Mouse (Mus musculus): ENCODE measurements around the gene Hmx2. TPM values are rescaled to one million over a fixed set of nuclear protein-coding genes. Genes with fewer than 3 reads are reported as not detected.

Hmx2 gene
- total and polyA plus RNA-seq, 2 experiments from 2014 or later = 0.45 to 1.3 TPM

DNA sequence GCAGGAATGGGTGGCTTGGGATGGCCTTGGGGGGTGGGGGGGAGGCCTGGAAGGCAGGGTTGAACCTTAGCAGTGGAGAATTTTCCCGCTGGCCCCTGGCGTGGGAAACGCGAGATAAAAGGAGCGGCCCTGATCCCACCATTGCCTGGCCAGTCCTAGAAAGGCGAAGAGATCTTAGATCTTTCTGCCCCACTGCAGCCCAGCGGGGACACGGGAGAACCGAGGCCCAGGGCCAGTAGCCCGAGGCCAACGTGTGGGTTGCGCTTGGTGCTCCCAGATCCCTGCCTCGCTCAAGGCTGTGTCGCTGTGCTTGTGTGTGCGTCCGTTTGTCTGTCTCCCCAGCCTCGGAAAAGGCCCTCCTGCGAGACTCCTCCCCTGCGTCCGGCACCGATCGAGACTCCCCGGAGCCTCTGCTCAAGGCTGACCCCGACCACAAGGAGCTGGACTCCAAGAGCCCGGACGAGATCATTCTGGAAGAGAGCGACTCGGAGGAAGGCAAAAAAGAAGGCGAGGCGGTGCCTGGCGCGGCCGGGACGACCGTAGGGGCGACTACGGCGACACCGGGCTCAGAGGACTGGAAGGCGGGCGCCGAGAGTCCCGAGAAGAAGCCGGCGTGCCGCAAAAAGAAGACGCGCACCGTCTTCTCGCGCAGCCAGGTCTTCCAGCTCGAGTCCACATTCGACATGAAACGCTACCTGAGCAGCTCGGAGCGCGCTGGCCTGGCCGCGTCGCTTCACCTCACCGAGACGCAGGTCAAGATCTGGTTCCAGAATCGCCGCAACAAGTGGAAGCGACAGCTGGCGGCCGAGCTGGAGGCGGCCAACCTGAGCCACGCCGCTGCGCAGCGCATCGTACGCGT lies 4.7 kb upstream of the Hmx2 start:
- TF ChIP-seq CTCF (IDR thresholded peaks at IDR 0.05; ENCODE audit: low read depth) = no peak
- ATAC-seq = no peak
- Histone ChIP-seq H3K9ac (no peak overlapping the region), H3K4me2 (ENCODE audit: low read depth) (no peak overlapping the region), H3K4me1 (ENCODE audit: insufficient read depth) (no peaks in the 10 kb centered on the region), H3K9me3 (ENCODE audit: low read length) (no peaks in the 10 kb centered on the region), H3K27ac (ENCODE audit: low read depth, low read length) (no peak overlapping the region), H3K4me3 (ENCODE audit: low read depth, low read length) (no peak overlapping the region; the same call in 1 of the 2 replicates), H3K27me3 (ENCODE audit: insufficient read depth, low read length) (peaks cover 94% of the 10 kb centered on the region), H3K36me3 (ENCODE audit: insufficient read depth) (no peaks in the 10 kb centered on the region)
- peak; percentile 21 for DNase-seq
- 1% methylated on average over 74 of the region's 75 CpGs for WGBS

DNA sequence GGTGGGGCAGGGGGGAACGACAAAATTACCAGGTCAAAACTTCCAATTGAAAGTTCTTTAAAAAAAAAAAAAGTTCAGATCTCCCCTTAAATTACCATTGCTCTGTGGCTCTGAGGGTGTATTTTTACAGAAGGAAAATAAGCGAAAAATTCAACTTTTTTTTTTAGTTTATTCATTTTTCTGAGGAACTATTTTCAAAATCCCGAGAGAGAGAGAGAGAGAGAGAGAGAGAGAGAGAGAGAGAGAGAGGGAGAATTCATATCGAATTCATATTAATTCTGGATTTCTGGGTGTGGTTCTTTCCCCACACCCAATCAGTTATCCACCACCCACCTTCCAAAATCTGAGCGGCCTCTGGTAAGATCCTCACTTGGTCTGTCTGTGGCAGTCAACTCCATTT lies 3.7 kb upstream of the Hmx2 start:
- DNase-seq (no peak), ATAC-seq (no peak)

DNA sequence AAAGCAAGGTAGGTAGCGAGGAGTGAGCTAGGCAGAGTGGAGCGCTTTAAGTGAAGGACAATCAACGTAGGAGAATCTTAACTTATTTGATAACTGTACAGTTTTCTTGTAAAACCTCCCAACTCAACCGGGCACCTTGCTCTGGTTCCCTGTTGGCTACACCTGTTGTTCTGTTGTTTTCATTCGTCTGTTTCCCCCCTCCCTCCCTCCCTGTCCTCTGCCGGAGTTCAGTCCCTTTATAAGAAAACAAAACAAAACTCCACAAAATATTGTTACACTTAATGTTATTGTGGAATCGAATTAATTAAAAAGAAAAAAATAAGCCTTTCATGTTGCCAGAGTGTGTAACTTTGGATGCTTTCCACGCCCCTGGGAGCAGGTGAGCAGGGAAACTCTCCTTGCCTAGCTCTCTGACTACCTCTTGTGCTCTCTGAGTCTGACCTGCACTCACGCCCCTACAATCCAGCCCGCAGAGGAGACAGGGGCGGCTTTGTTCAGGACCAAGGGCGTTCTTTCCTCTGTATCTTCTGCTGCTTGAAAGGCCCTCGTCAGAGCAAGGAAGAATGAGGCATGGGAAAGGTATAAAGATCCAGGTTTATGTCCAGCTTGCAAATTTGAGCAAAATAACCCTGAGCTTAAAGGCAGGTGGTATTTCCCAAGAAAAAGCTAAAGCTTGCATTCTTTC lies 2.7 kb upstream of the Hmx2 start:
- H3K36me3 ChIP-seq (ENCODE audit: insufficient read depth) = no peaks in the 10 kb centered on the region
- ATAC-seq (no peak), DNase-seq (no peak)
- H3K9me3 ChIP-seq (ENCODE audit: low read length) = no peaks in the 10 kb centered on the region
- no peak overlapping the region for H3K27ac ChIP-seq (ENCODE audit: low read depth, low read length)
- no peak for TF ChIP-seq CTCF (IDR thresholded peaks at IDR 0.05; ENCODE audit: low read depth)
- 1% methylated on average over 13 of the region's 13 CpGs for WGBS
- H3K27me3 ChIP-seq (ENCODE audit: insufficient read depth, low read length) = peaks cover 91% of the 10 kb centered on the region
- H3K4me1 ChIP-seq (ENCODE audit: insufficient read depth) = no peaks in the 10 kb centered on the region
- no peak overlapping the region for H3K4me2 ChIP-seq (ENCODE audit: low read depth)
- no peak overlapping the region for H3K9ac ChIP-seq
- H3K4me3 ChIP-seq (ENCODE audit: low read depth, low read length) = no peak overlapping the region

More for the DNA sequence above, 3.7 kb upstream of the Hmx2 start:
- no peak overlapping the region for H3K4me3 ChIP-seq (ENCODE audit: low read depth, low read length)
- H3K27me3 ChIP-seq (ENCODE audit: insufficient read depth, low read length) = peaks cover 92% of the 10 kb centered on the region
- H3K4me1 ChIP-seq (ENCODE audit: insufficient read depth) = no peaks in the 10 kb centered on the region
- TF ChIP-seq CTCF (IDR thresholded peaks at IDR 0.05; ENCODE audit: low read depth) = no peak
- H3K36me3 ChIP-seq (ENCODE audit: insufficient read depth) = no peaks in the 10 kb centered on the region
- H3K4me2 ChIP-seq (ENCODE audit: low read depth) = no peak overlapping the region
- no peak overlapping the region for H3K27ac ChIP-seq (ENCODE audit: low read depth, low read length)
- WGBS = under 1% methylated on average over 5 of the region's 5 CpGs
- H3K9ac ChIP-seq = no peak overlapping the region
- no peaks in the 10 kb centered on the region for H3K9me3 ChIP-seq (ENCODE audit: low read length)

DNA sequence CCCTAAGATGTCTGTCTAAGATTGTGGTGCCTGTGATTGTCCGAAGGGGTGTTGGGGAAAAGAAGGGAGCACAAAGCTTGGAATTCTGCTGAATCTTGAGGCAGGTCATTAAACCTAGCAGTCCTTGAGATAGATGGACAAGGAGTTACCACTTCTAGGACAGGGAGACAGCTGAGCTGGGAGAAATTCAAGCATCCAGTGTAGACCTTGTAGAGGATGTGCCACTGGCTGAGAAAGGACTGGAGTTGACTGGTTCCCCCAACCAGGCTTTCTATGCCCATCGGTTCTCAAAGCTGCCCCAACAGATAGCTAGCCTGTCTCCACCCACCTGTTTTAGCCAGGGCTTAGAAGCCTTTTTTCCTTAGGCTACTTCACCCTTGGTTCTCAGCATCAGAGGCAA lies 2.1 kb upstream of the Hmx2 start:
- Histone ChIP-seq H3K4me1 (ENCODE audit: insufficient read depth) (no peaks in the 10 kb centered on the region), H3K27ac (ENCODE audit: low read depth, low read length) (no peak overlapping the region), H3K4me2 (ENCODE audit: low read depth) (no peak overlapping the region), H3K9me3 (ENCODE audit: low read length) (no peaks in the 10 kb centered on the region), H3K4me3 (ENCODE audit: low read depth, low read length) (no peak overlapping the region), H3K36me3 (ENCODE audit: insufficient read depth) (no peaks in the 10 kb centered on the region), H3K27me3 (ENCODE audit: insufficient read depth, low read length) (peaks cover 92% of the 10 kb centered on the region), H3K9ac (no peak overlapping the region)
- no peak for TF ChIP-seq CTCF (IDR thresholded peaks at IDR 0.05; ENCODE audit: low read depth)
- no peak for ATAC-seq
- 2% methylated on average over 2 of the region's 2 CpGs for WGBS
- no peak for DNase-seq

DNA sequence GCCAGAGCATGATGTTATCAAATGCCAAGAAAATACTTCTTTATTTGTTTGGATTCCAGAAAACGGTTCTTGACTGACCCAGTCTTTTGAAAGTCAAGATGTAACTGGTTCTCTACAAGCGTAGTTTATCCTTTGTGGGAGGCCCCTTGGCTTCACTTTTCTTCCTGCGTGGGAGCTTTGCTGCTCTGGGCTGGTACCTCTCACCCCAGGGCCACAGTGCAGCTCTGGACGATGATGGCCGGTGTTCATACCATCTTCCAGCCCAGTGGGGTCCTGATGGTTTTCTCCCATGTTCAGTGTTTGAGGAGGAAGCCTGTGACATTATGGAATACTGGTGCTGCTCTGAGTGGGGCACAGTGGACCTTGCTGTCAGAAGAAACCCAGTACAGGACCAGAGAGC lies 1.1 kb upstream of the Hmx2 start:
- peaks cover 90% of the 10 kb centered on the region for H3K27me3 ChIP-seq (ENCODE audit: insufficient read depth, low read length)
- ATAC-seq (no peak), DNase-seq (no peak)
- no peaks in the 10 kb centered on the region for H3K4me1 ChIP-seq (ENCODE audit: insufficient read depth)
- no peak overlapping the region for H3K27ac ChIP-seq (ENCODE audit: low read depth, low read length)
- no peaks in the 10 kb centered on the region for H3K36me3 ChIP-seq (ENCODE audit: insufficient read depth)
- no peaks in the 10 kb centered on the region for H3K9me3 ChIP-seq (ENCODE audit: low read length)
- TF ChIP-seq CTCF (IDR thresholded peaks at IDR 0.05; ENCODE audit: low read depth) = no peak
- WGBS = 2% methylated on average over 5 of the region's 5 CpGs
- H3K4me3 ChIP-seq (ENCODE audit: low read depth, low read length) = no peak overlapping the region
- no peak overlapping the region for H3K9ac ChIP-seq
- no peak overlapping the region for H3K4me2 ChIP-seq (ENCODE audit: low read depth)

DNA sequence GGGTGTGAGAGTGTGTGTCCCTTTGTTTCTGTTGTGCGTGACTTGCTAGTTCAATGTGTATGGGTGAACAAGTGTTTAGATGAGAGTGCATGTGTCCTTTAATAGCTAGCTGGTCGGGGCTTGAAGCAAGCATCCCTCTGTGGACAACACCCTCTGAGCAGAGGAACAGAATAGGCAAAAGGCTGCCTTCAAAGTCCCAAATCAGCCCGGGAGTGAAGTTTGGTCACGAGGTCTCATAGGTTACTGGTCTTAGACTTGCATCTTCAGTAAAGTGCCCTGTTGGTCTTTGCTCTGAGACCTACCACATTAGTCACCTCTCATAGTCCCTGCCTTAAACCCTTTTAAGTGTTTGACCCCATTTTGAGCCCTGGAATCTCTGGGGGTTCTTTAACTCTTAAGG lies 2.9 kb downstream of the Hmx2 start:
- Histone ChIP-seq H3K9ac (no peak overlapping the region), H3K27ac (ENCODE audit: low read depth, low read length) (no peak overlapping the region), H3K4me3 (ENCODE audit: low read depth, low read length) (no peak overlapping the region), H3K9me3 (ENCODE audit: low read length) (no peaks in the 10 kb centered on the region), H3K4me2 (ENCODE audit: low read depth) (no peak overlapping the region), H3K36me3 (ENCODE audit: insufficient read depth) (no peaks in the 10 kb centered on the region), H3K27me3 (ENCODE audit: insufficient read depth, low read length) (peaks cover 75% of the 10 kb centered on the region), H3K4me1 (ENCODE audit: insufficient read depth) (no peaks in the 10 kb centered on the region)
- TF ChIP-seq CTCF (IDR thresholded peaks at IDR 0.05; ENCODE audit: low read depth) = no peak
- no peak for DNase-seq
- no peak for ATAC-seq
- WGBS = 2% methylated on average over 4 of the region's 4 CpGs

Data from forebrain, postnatal 0 days (tissue).